Mouse (Mus musculus) limb, embryonic 15.5 days (tissue): ENCODE data around the gene Tmem91. TPM values are rescaled to one million over a fixed set of nuclear protein-coding genes. Genes with fewer than 3 reads are reported as not detected.
"Not testable (repeated sequence)": the region's sequence is repeated elsewhere in the genome, so short reads cannot be mapped to it uniquely, and the experiment has no call there.

Source experiments
- ATAC-seq: fragments of 200-750 bp; cut with Nextera tagmentation; 2 replicates; pipeline ENCODE4 v1.8.0; 2017; ENCODE audit warnings: low read depth, moderate TSS enrichment; ENCODE audit not compliant: insufficient number of reproducible peaks, low FRiP score, low TSS enrichment
- H3K27ac ChIP-seq: fragments of 300-500 bp; sonication (generic); 2 replicates; pipeline ENCODE4 v1.5.1; 2015; ENCODE audit warnings: moderate library complexity, mild to moderate bottlenecking, inconsistent platforms
- H3K27me3 ChIP-seq: fragments of 300-500 bp; sonication (generic); 2 replicates; pipeline ENCODE4 v1.6.1; 2015; ENCODE audit warnings: inconsistent platforms
- H3K36me3 ChIP-seq: fragments of 300-500 bp; sonication (generic); 2 replicates; pipeline ENCODE4 v1.6.1; 2015; ENCODE audit warnings: inconsistent platforms
- H3K4me1 ChIP-seq: fragments of 300-500 bp; sonication (generic); 2 replicates; pipeline ENCODE4 v1.6.1; 2015; ENCODE audit warnings: inconsistent platforms
- H3K4me2 ChIP-seq: fragments of 300-500 bp; sonication (generic); 2 replicates; pipeline ENCODE4 v1.6.1; 2015; ENCODE audit warnings: mild to moderate bottlenecking, inconsistent platforms
- H3K4me3 ChIP-seq: fragments of 300-500 bp; sonication (generic); 2 replicates; pipeline ENCODE4 v1.5.1; 2015; ENCODE audit warnings: mild to moderate bottlenecking, inconsistent platforms
- H3K9ac ChIP-seq: fragments of 300-500 bp; sonication (generic); 2 replicates; pipeline ENCODE4 v1.6.1; 2015; ENCODE audit warnings: inconsistent platforms
- H3K9me3 ChIP-seq: fragments of 300-500 bp; sonication (generic); 2 replicates; pipeline ENCODE4 v1.6.1; 2016; ENCODE audit warnings: inconsistent platforms
- WGBS: fragments of 180-500 bp; shearing (Covaris S2); methylation state at CpG from one replicate; pipeline ENCODE4 v1.1.7; 2015; 5-methylcytosine and 5-hydroxymethylcytosine counted together
- polyA plus RNA-seq: library from polyadenylated mRNA; unstranded; fragments of >200 nt; fragmentation: Nextera tagmentation; extraction: Ambion mirVana; gene quantifications from 2 replicates; pipeline ENCODE4 v1.2.1, GENCODE M21; 2015

Gene Tmem91
- polyA plus RNA-seq, result 3.0 TPM in 2 replicates

- peaks cover 28% of the 10 kb centered on the region for H3K27me3 ChIP-seq
- H3K9me3 ChIP-seq, result no peaks in the 10 kb centered on the region
- H3K9ac ChIP-seq, result no peak within 1 kb of the TSS
- no peak within 1 kb of the TSS for H3K27ac ChIP-seq
- H3K4me1 ChIP-seq, result peaks cover 26% of the 10 kb centered on the region
- H3K36me3 ChIP-seq, result no peaks in the 10 kb centered on the region
- 1% methylated on average over 29 of the region's 29 CpGs for WGBS
- ATAC-seq, result no peak
- peak within 1 kb of the TSS; percentile 37 for H3K4me3 ChIP-seq
- peak within 1 kb of the TSS; percentile 62 for H3K4me2 ChIP-seq
Observed at GRCm38 (mm10) chr7:25674719-25675300, at the start of gene Tmem91. TSS of gene Tmem91 (minus strand) at chr7:25675166.

GRCm38 (mm10) chr7:25721776-25722175, 46.8 kb upstream of the Tmem91 start:
- Histone ChIP-seq H3K36me3 (peaks cover 64% of the 10 kb centered on the region), H3K4me1 (peaks cover 22% of the 10 kb centered on the region)
- H3K4me3 ChIP-seq, ATAC-seq, H3K9ac ChIP-seq, H3K4me2 ChIP-seq, H3K9me3 ChIP-seq, H3K27ac ChIP-seq, H3K27me3 ChIP-seq: not testable (repeated sequence)

GRCm38 (mm10) chr7:25720760-25721159, 45.8 kb upstream of the Tmem91 start:
- Histone ChIP-seq H3K4me3 (no peak overlapping the region), H3K9ac (no peak overlapping the region), H3K36me3 (peaks cover 62% of the 10 kb centered on the region), H3K27me3 (no peaks in the 10 kb centered on the region), H3K27ac (no peak overlapping the region), H3K4me1 (peaks cover 22% of the 10 kb centered on the region), H3K4me2 (no peak overlapping the region), H3K9me3 (no peaks in the 10 kb centered on the region)
- 92% methylated on average over 5 of the region's 5 CpGs for WGBS
- no peak for ATAC-seq

- no peaks in the 10 kb centered on the region for H3K9me3 ChIP-seq
- no peaks in the 10 kb centered on the region for H3K27me3 ChIP-seq
- WGBS, result 58% methylated on average over 10 of the region's 10 CpGs
- no peak overlapping the region for H3K4me3 ChIP-seq
- H3K36me3 ChIP-seq, result peaks cover 62% of the 10 kb centered on the region
- peak; percentile 42; the same call in 1 of the 2 replicates for ATAC-seq
- peak overlapping the region; percentile 76; the same call in 1 of the 2 replicates for H3K4me2 ChIP-seq
- H3K9ac ChIP-seq, result no peak overlapping the region
- H3K27ac ChIP-seq, result peak overlapping the region; percentile 90; the same call in 1 of the 2 replicates
- peaks cover 22% of the 10 kb centered on the region for H3K4me1 ChIP-seq
Observed at GRCm38 (mm10) chr7:25719761-25720610, 45.0 kb upstream of the Tmem91 start.

GRCm38 (mm10) chr7:25718788-25719417, 43.9 kb upstream of the Tmem91 start, which contains the start of gene Ccdc97:
TSS of gene Ccdc97 (minus strand) at chr7:25719088.
- Histone ChIP-seq H3K9ac (peak within 1 kb of the TSS; percentile 55), H3K27ac (peak within 1 kb of the TSS; percentile 90), H3K4me1 (peaks cover 22% of the 10 kb centered on the region), H3K36me3 (peaks cover 62% of the 10 kb centered on the region), H3K9me3 (no peaks in the 10 kb centered on the region), H3K27me3 (no peaks in the 10 kb centered on the region), H3K4me2 (peak within 1 kb of the TSS; percentile 76), H3K4me3 (peak within 1 kb of the TSS; percentile 79)
- peak; percentile 78 for ATAC-seq
- WGBS, result 4% methylated on average over 32 of the region's 32 CpGs

GRCm38 (mm10) chr7:25717478-25717877, 42.5 kb upstream of the Tmem91 start:
- H3K4me3 ChIP-seq, result peak overlapping the region; percentile 79
- no peak overlapping the region for H3K27ac ChIP-seq
- peak overlapping the region; percentile 76 for H3K4me2 ChIP-seq
- peaks cover 27% of the 10 kb centered on the region for H3K4me1 ChIP-seq
- no peaks in the 10 kb centered on the region for H3K9me3 ChIP-seq
- no peak overlapping the region for H3K9ac ChIP-seq
- no peaks in the 10 kb centered on the region for H3K27me3 ChIP-seq
- peaks cover 62% of the 10 kb centered on the region for H3K36me3 ChIP-seq
- WGBS, result 86% methylated on average over 3 of the region's 3 CpGs
- ATAC-seq, result no peak

- 95% methylated on average over 22 of the region's 22 CpGs for WGBS
- Histone ChIP-seq H3K4me2 (no peak overlapping the region), H3K27me3 (no peaks in the 10 kb centered on the region), H3K9ac (no peak overlapping the region), H3K4me1 (peaks cover 43% of the 10 kb centered on the region), H3K9me3 (no peaks in the 10 kb centered on the region), H3K27ac (no peak overlapping the region), H3K36me3 (peaks cover 55% of the 10 kb centered on the region), H3K4me3 (no peak overlapping the region)
- no peak for ATAC-seq
Observed at GRCm38 (mm10) chr7:25715731-25716271, 40.8 kb upstream of the Tmem91 start.

- H3K9ac ChIP-seq, result no peak overlapping the region
- no peak overlapping the region for H3K27ac ChIP-seq
- no peaks in the 10 kb centered on the region for H3K27me3 ChIP-seq
- no peak overlapping the region for H3K4me3 ChIP-seq
- no peak for ATAC-seq
- no peak overlapping the region for H3K4me2 ChIP-seq
- peaks cover 45% of the 10 kb centered on the region for H3K36me3 ChIP-seq
- WGBS, result 91% methylated on average over 8 of the region's 8 CpGs
- no peaks in the 10 kb centered on the region for H3K9me3 ChIP-seq
- peaks cover 48% of the 10 kb centered on the region for H3K4me1 ChIP-seq
Observed at GRCm38 (mm10) chr7:25714581-25714980, 39.6 kb upstream of the Tmem91 start.

GRCm38 (mm10) chr7:25712801-25713200, 37.8 kb upstream of the Tmem91 start:
- Histone ChIP-seq H3K27ac (no peak overlapping the region), H3K9ac (no peak overlapping the region), H3K36me3 (peaks cover 45% of the 10 kb centered on the region), H3K4me3 (no peak overlapping the region), H3K4me1 (peaks cover 43% of the 10 kb centered on the region), H3K4me2 (no peak overlapping the region), H3K9me3 (no peaks in the 10 kb centered on the region), H3K27me3 (no peaks in the 10 kb centered on the region)
- ATAC-seq, result no peak
- 85% methylated on average over 9 of the region's 9 CpGs for WGBS

- no peak overlapping the region for H3K4me3 ChIP-seq
Observed at GRCm38 (mm10) chr7:25711731-25712197, 36.8 kb upstream of the Tmem91 start.

GRCm38 (mm10) chr7:25711165-25711564, 36.2 kb upstream of the Tmem91 start:
- H3K27ac ChIP-seq, result peak overlapping the region; percentile 61
- no peak overlapping the region for H3K4me3 ChIP-seq
- no peak for ATAC-seq
- no peaks in the 10 kb centered on the region for H3K9me3 ChIP-seq
- no peaks in the 10 kb centered on the region for H3K27me3 ChIP-seq
- peaks cover 41% of the 10 kb centered on the region for H3K36me3 ChIP-seq
- H3K9ac ChIP-seq, result no peak overlapping the region
- peaks cover 47% of the 10 kb centered on the region for H3K4me1 ChIP-seq
- peak overlapping the region; percentile 10; the same call in 1 of the 2 replicates for H3K4me2 ChIP-seq
- WGBS, result 47% methylated on average over 5 of the region's 5 CpGs

More at GRCm38 (mm10) chr7:25711731-25712197, 36.8 kb upstream of the Tmem91 start:
- H3K27ac ChIP-seq, result peak overlapping the region; percentile 61
- WGBS, result 16% methylated on average over 7 of the region's 7 CpGs
- peaks cover 47% of the 10 kb centered on the region for H3K4me1 ChIP-seq
- no peaks in the 10 kb centered on the region for H3K27me3 ChIP-seq
- no peak overlapping the region for H3K9ac ChIP-seq
- no peak overlapping the region for H3K4me2 ChIP-seq
- no peaks in the 10 kb centered on the region for H3K9me3 ChIP-seq
- 0 out of 2 replicates have a peak, but pooled peaks have one; percentile 16 for ATAC-seq
- peaks cover 45% of the 10 kb centered on the region for H3K36me3 ChIP-seq
